Mouse (Mus musculus): ENCODE data around the gene Pms1. TPM values are rescaled to one million over a fixed set of nuclear protein-coding genes. Genes with fewer than 3 reads are reported as not detected.

The Pms1 gene
- total and polyA plus RNA-seq, 3 experiments: 16.7 to 23.2 (median 16.8) TPM

DNA sequence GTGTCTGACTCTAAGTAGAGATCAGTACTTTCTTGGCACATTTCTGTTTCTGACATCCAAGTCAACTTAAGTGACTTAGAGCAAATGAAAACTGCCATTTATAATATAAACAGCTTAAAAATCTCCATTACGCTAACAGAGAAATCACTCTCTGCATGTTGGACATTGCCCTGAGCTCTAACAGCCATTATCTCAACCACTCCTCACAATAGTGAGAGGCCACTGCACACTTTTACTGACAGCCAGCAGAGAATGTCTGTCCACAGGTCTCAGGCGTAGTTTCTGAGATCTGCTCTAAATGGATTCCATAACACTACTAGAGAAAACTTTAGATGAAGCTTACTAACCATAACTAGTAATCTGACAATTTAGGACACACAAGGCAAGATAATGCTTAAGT lies 92.9 kb downstream of the Pms1 start:
- no peaks in the 10 kb centered on the region for H3K9me3 ChIP-seq (replicated peaks; ENCODE audit: low read length)
- dilution Hi-C loops (cut with MboI; ENCODE audit: extremely low pct_ligation_motif_present, extremely low pct_unique_long_range_greater_than_20kb, low sequenced_read_pairs): no loop called here
- no peak overlapping the region for H3K27ac ChIP-seq (ENCODE audit: insufficient read depth, low read depth)
- no peaks in the 10 kb centered on the region for H3K79me2 ChIP-seq (replicated peaks; ENCODE audit: control insufficient read depth, extremely low read depth, insufficient read depth, poor library complexity, severe bottlenecking)
- H3K4me2 ChIP-seq (ENCODE audit: insufficient read depth, low read depth, poor library complexity, severe bottlenecking): no peak overlapping the region
- no peak overlapping the region for H3K9ac ChIP-seq (ENCODE audit: insufficient read depth, low read depth)
- no peak for TF ChIP-seq NRF1 (IDR thresholded peaks at IDR 0.05; ENCODE audit: low read depth, low read length)
- TF ChIP-seq TBP (conservative IDR thresholded peaks at IDR 0.05; ENCODE audit: low read depth, low read length): no peak
- TF ChIP-seq JUND (conservative IDR thresholded peaks at IDR 0.05; ENCODE audit: low read depth, low read length): no peak
- TF ChIP-seq CTCF (conservative IDR thresholded peaks at IDR 0.05 in 1 of 2, IDR thresholded peaks at IDR 0.05 in 1 of 2; ENCODE audit: low read depth in 2 of 2, low read length in 2 of 2): no peak
- TF ChIP-seq BHLHE40 (IDR thresholded peaks at IDR 0.05; ENCODE audit: low read depth, low read length): no peak
- TF ChIP-seq UBTF (IDR thresholded peaks at IDR 0.05; ENCODE audit: low read depth, low read length): no peak
- no peak for TF ChIP-seq ETS1 (conservative IDR thresholded peaks at IDR 0.05; ENCODE audit: low read depth, low read length)
- no peak for TF ChIP-seq PAX5 (IDR thresholded peaks at IDR 0.05; ENCODE audit: low read length)
- no peak for TF ChIP-seq ZKSCAN1 (IDR thresholded peaks at IDR 0.05; ENCODE audit: borderline replicate concordance, low read depth, low read length)
- TF ChIP-seq EP300 (IDR thresholded peaks at IDR 0.05; ENCODE audit: low read length): no peak
- TF ChIP-seq TCF12 (IDR thresholded peaks at IDR 0.05; ENCODE audit: low read depth, low read length): no peak
- no peak for TF ChIP-seq E2F4 (IDR thresholded peaks at IDR 0.05; ENCODE audit: insufficient replicate concordance, low read depth, low read length)
- no peak for TF ChIP-seq MAX (IDR thresholded peaks at IDR 0.05; ENCODE audit: low read length)
- no peak for TF ChIP-seq IRF4 (IDR thresholded peaks at IDR 0.05; ENCODE audit: low read depth, low read length)
- no peak for TF ChIP-seq ZMIZ1 (IDR thresholded peaks at IDR 0.05; ENCODE audit: low read depth, low read length)
- TF ChIP-seq RCOR1 (conservative IDR thresholded peaks at IDR 0.05; ENCODE audit: low read depth, low read length): no peak
- TF ChIP-seq MYC (IDR thresholded peaks at IDR 0.05; ENCODE audit: low read depth, low read length): no peak
- no peak for TF ChIP-seq ELF1 (IDR thresholded peaks at IDR 0.05; ENCODE audit: low read depth, low read length)
- no peak for TF ChIP-seq MAZ (IDR thresholded peaks at IDR 0.05; ENCODE audit: low read depth, low read length)
- H3K27me3 ChIP-seq (replicated peaks): no peaks in the 10 kb centered on the region
- no peaks in the 10 kb centered on the region for H3K4me1 ChIP-seq (ENCODE audit: control insufficient read depth in 1 of 2, insufficient read depth in 2 of 2)
- in situ Hi-C loops (cut with MboI; ENCODE audit: low pct_ligation_motif_present, low pct_unique_long_range_greater_than_20kb, low sequenced_read_pairs): no loop called here
- DNase-seq (ENCODE audit: extremely low read depth): no peak
- H3K36me3 ChIP-seq (replicated peaks in 1 of 2; ENCODE audit: control insufficient read depth in 1 of 2, insufficient read depth in 1 of 2, low read length in 1 of 2): peaks cover 3 to 44% of the 10 kb centered on the region in 2 experiments
- H3K4me3 ChIP-seq (replicated peaks in 1 of 3; ENCODE audit: low read depth in 2 of 3, low read length in 2 of 3, poor library complexity in 1 of 3): no peak overlapping the region

GRCm38 (mm10) chr1:53201630-53202199 lies 95.1 kb downstream of the Pms1 start:
- dilution Hi-C loops (cut with MboI; ENCODE audit: extremely low pct_ligation_motif_present, extremely low pct_unique_long_range_greater_than_20kb, low sequenced_read_pairs): no loop called here
- no peak for DNase-seq (ENCODE audit: extremely low read depth)
- no peak overlapping the region for H3K9ac ChIP-seq (ENCODE audit: insufficient read depth, low read depth)
- no peak overlapping the region for H3K4me2 ChIP-seq (ENCODE audit: insufficient read depth, low read depth, poor library complexity, severe bottlenecking)
- no peaks in the 10 kb centered on the region for H3K79me2 ChIP-seq (replicated peaks; ENCODE audit: control insufficient read depth, extremely low read depth, insufficient read depth, poor library complexity, severe bottlenecking)
- no peaks in the 10 kb centered on the region for H3K27me3 ChIP-seq (replicated peaks)
- H3K9me3 ChIP-seq (replicated peaks; ENCODE audit: low read length): no peaks in the 10 kb centered on the region
- peaks cover 4 to 6% of the 10 kb centered on the region in 2 experiments; a peak in 3 of 4 replicates for H3K4me1 ChIP-seq (ENCODE audit: control insufficient read depth in 1 of 2, insufficient read depth in 2 of 2)
- no peak overlapping the region for H3K4me3 ChIP-seq (replicated peaks in 1 of 3; ENCODE audit: low read depth in 2 of 3, low read length in 2 of 3, poor library complexity in 1 of 3)
- H3K36me3 ChIP-seq (replicated peaks in 1 of 2; ENCODE audit: control insufficient read depth in 1 of 2, insufficient read depth in 1 of 2, low read length in 1 of 2): peaks cover 3 to 51% of the 10 kb centered on the region in 2 experiments
- TF ChIP-seq IRF4 (IDR thresholded peaks at IDR 0.05; ENCODE audit: low read depth, low read length): no peak
- in situ Hi-C loops (cut with MboI; ENCODE audit: low pct_ligation_motif_present, low pct_unique_long_range_greater_than_20kb, low sequenced_read_pairs): no loop called here
- no peak overlapping the region for H3K27ac ChIP-seq (ENCODE audit: insufficient read depth, low read depth)
